Mouse (Mus musculus) stomach, postnatal 0 days (tissue): Measurements from ENCODE around the gene Dytn.

ENCODE experiments used
- CTCF ChIP-seq: IDR thresholded peaks from 2 replicates; pipeline ENCODE4 v1.5.1; 2016; ENCODE audit warnings: antibody characterized with exemption, low read depth, mild to moderate bottlenecking, moderate library complexity
- EP300 ChIP-seq: optimal IDR thresholded peaks from 2 replicates; pipeline ENCODE3; 2016; ENCODE audit warnings: antibody characterized with exemption

DNA sequence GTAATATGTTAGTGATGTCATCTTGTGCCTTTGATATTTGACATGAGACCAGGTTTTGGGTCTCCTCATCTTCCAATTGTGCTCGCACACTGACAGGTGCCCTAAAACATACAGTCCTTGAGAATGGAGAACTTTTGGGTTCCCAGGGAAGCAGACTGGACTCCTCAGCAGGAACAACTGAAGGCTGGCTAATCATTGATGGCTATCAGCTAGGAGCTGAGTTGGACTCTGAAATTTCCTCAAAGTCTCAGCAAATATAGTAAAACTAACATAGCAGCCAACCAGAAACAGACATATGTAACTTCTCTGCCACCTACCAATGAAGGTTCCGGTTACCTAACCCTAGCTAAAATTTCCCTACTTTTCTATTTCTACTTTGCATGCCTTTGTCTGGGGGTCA lies 20.6 kb downstream of the Dytn start:
- TF ChIP-seq CTCF = no peak
- TF ChIP-seq EP300 = no peak
